Mouse (Mus musculus) cerebellum, adult 2 months (tissue): ENCODE measurements around the gene Atg7. TPM values are rescaled to one million over a fixed set of nuclear protein-coding genes. Genes with fewer than 3 reads are reported as not detected.

Experiments used
- DNase-seq, 2 experiments: peaks; one replicate each; pipeline ENCODE4 v3.0.0; 2021
- H3K27ac ChIP-seq: fragments of 200-500 bp; 2 replicates; pipeline ENCODE4 v1.5.1; 2012; ENCODE audit warnings: low read length, control low read depth, inconsistent platforms; ENCODE audit not compliant: insufficient read depth
- H3K27me3 ChIP-seq: fragments of 200-500 bp; 2 replicates; pipeline ENCODE4 v1.6.1; 2012; ENCODE audit warnings: inconsistent platforms, mild to moderate bottlenecking, low read length, moderate library complexity; ENCODE audit not compliant: control insufficient read depth, insufficient read depth
- H3K4me1 ChIP-seq: fragments of 200-500 bp; 2 replicates; pipeline ENCODE4 v1.6.1; 2011; ENCODE audit warnings: low read length; ENCODE audit not compliant: control insufficient read depth, insufficient read depth
- H3K4me3 ChIP-seq: fragments of 200-500 bp; replicated peaks from 2 replicates; pipeline ENCODE3; 2011; ENCODE audit warnings: mild to moderate bottlenecking, low read depth, low read length, control low read depth; ENCODE audit not compliant: insufficient read depth
- CTCF ChIP-seq: fragments of 200-500 bp; IDR thresholded peaks from 2 replicates; pipeline ENCODE4 v1.5.1; 2011; ENCODE audit warnings: low read depth, mild to moderate bottlenecking, control low read depth, low read length, moderate library complexity, borderline replicate concordance; ENCODE audit not compliant: insufficient read depth
- POLR2A ChIP-seq: fragments of 200-500 bp; IDR thresholded peaks from 2 replicates; pipeline ENCODE4 v1.6.1; 2011; ENCODE audit warnings: low read length, control low read depth, borderline replicate concordance; ENCODE audit not compliant: insufficient read depth
- WGBS: fragments of 180-500 bp; shearing (Covaris S2); methylation state at CpG from one replicate; pipeline ENCODE4 v1.1.7; 2018; 5-methylcytosine and 5-hydroxymethylcytosine counted together
- polyA plus RNA-seq: library from polyadenylated mRNA; depleted of rRNA; stranded (reverse); fragments of >200 nt; gene quantifications from 2 replicates; pipeline ENCODE4 v1.2.3, GENCODE M21; 2012

Atg7 gene
- polyA plus RNA-seq, 1 experiment = 22.2 TPM

GRCm38 (mm10) chr6:114767710-114768109, 124.8 kb downstream of the Atg7 start:
- Histone ChIP-seq H3K4me1 (no peaks in the 10 kb centered on the region), H3K27ac (no peak overlapping the region), H3K27me3 (no peaks in the 10 kb centered on the region), H3K4me3 (no peak overlapping the region)
- no peak for TF ChIP-seq CTCF
- WGBS = 87% methylated on average over 2 of the region's 2 CpGs
- DNase-seq = no peak

GRCm38 (mm10) chr6:114770337-114770736, 127.4 kb downstream of the Atg7 start:
- no peaks in the 10 kb centered on the region for H3K27me3 ChIP-seq
- no peak for TF ChIP-seq CTCF
- TF ChIP-seq POLR2A = no peak
- H3K4me1 ChIP-seq = no peaks in the 10 kb centered on the region
- H3K4me3 ChIP-seq = no peak overlapping the region
- no peak overlapping the region for H3K27ac ChIP-seq
- WGBS = 90% methylated on average over 2 of the region's 2 CpGs
- DNase-seq = no peak

- Histone ChIP-seq H3K27me3 (no peaks in the 10 kb centered on the region), H3K4me1 (no peaks in the 10 kb centered on the region), H3K27ac (no peak overlapping the region), H3K4me3 (no peak overlapping the region)
- no peak for TF ChIP-seq CTCF
- no peak for TF ChIP-seq POLR2A
- WGBS = 88% methylated on average over 4 of the region's 4 CpGs
- DNase-seq = no peak
These were observed 128.6 kb downstream of the Atg7 start for GRCm38 (mm10) chr6:114771502-114771901.

- no peaks in the 10 kb centered on the region for H3K27me3 ChIP-seq
- no peak overlapping the region for H3K27ac ChIP-seq
- DNase-seq = no peak
- H3K4me1 ChIP-seq = no peaks in the 10 kb centered on the region
- WGBS = 84% methylated on average over 5 of the region's 5 CpGs
- no peak for TF ChIP-seq CTCF
- no peak for TF ChIP-seq POLR2A
- no peak overlapping the region for H3K4me3 ChIP-seq
These were observed 132.3 kb downstream of the Atg7 start for GRCm38 (mm10) chr6:114775210-114775609.

DNA sequence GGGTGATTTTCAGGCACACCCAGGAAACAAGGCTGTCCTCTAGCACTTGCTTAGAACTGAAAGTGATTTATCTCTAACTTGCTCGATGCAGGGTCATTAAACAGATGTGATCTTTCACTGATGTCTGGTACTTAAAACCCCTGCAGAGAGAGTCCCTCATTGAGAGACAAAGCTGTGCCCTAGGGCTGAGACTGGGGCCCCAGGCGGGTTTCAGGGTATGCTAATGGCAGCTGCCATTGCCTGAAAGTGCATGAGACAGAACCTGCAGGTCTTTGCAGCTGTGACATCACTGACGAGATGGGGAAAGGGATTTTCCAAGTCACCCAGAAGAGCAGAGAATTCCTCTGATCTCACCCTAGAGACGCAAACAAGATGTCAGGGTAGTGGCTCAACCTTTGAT, 135.0 kb downstream of the Atg7 start:
- DNase-seq = no peak
- WGBS = 62% methylated on average over 4 of the region's 4 CpGs
- Histone ChIP-seq H3K27me3 (no peaks in the 10 kb centered on the region), H3K4me3 (no peak overlapping the region), H3K27ac (no peak overlapping the region), H3K4me1 (no peaks in the 10 kb centered on the region)
- no peak for TF ChIP-seq CTCF
- no peak for TF ChIP-seq POLR2A

DNA sequence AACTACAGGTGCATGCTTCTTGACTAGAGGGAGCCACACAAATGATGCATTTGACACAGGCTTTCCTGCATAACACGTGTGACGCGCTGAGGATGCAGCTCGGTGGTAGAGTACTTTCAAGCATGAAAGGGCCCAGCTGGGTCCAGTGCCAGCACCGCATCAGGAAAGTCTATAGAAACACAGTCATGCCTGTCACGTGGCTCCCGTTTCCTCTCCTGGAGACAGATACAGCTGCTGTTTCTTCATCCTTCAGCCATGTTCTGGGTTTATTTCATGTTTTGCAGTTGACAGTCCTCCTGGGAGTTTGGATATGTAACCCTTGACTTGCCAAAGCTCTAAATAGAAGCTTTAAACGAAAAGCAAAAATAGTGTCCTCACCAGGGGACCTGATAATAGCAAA, 135.8 kb downstream of the Atg7 start:
- no peak for DNase-seq
- WGBS = 45% methylated on average over 8 of the region's 8 CpGs
- Histone ChIP-seq H3K27ac (no peak overlapping the region), H3K4me3 (no peak overlapping the region), H3K4me1 (no peaks in the 10 kb centered on the region), H3K27me3 (no peaks in the 10 kb centered on the region)
- TF ChIP-seq CTCF = no peak
- no peak for TF ChIP-seq POLR2A

- Histone ChIP-seq H3K27me3 (no peaks in the 10 kb centered on the region), H3K4me3 (no peak overlapping the region), H3K27ac (no peak overlapping the region), H3K4me1 (no peaks in the 10 kb centered on the region)
- DNase-seq = no peak
- TF ChIP-seq CTCF = no peak
- WGBS = 75% methylated on average over 2 of the region's 2 CpGs
These were observed 137.7 kb downstream of the Atg7 start for GRCm38 (mm10) chr6:114780583-114780982.

DNA sequence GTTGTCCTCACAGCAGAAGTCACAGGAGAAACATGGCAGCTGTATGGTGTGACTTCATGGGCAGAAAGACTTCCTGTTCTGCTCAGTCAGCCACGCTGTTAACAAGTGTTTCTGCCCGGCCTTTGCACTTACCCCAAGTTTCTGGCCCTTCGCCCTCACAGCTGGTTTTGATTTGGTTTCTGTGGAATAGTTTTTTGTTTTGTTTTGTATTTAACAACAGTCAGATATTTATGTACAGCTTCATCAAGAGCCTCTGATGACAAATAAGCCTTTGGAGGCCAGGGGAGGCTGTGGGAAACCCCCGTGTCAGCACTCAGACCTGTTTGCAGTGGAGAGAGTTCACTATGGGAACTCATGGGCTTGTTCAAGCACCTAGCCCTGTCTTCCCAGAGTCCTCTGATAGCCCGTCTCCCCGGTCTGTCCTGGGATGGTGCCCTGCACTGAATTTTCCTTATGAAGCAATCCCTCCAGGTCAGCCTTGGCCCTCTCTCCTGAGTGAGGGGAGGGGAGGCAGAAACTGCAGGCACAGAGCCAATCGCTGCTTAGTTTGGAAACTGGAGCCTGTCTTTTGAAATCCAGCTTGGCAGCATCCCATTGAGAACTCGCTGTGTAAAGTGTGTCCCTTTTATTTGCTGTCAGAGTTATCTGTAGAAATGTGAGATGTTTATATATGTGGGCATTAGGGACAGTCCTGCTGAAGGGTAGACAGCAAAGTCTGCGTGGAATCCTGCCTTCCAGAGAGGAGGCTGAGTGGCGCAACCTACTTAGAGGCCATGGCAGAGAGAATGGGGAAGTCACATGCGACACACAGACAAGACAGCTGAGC, 138.7 kb downstream of the Atg7 start:
- H3K27me3 ChIP-seq = no peaks in the 10 kb centered on the region
- no peak for TF ChIP-seq CTCF
- no peak for TF ChIP-seq POLR2A
- peak; percentile 13 to 15 for DNase-seq
- 50% methylated on average over 11 of the region's 11 CpGs for WGBS
- H3K4me1 ChIP-seq = no peaks in the 10 kb centered on the region
- H3K4me3 ChIP-seq = no peak overlapping the region
- H3K27ac ChIP-seq = no peak overlapping the region
